Mouse (Mus musculus) large intestine, adult 2 months (tissue): ENCODE measurements around the gene Slc5a4b. TPM values are rescaled to one million over a fixed set of nuclear protein-coding genes. Genes with fewer than 3 reads are reported as not detected.
"Not testable (repeated sequence)": the region's sequence is repeated elsewhere in the genome, so short reads cannot be mapped to it uniquely, and the experiment has no call there.

Experiments used
- DNase-seq: peaks from one replicate; pipeline ENCODE4 v3.0.0-alpha.2; 2012; ENCODE audit warnings: low read depth, low spot score
- WGBS: fragments of 180-500 bp; shearing (Covaris S2); methylation state at CpG from one replicate; pipeline ENCODE4 v1.1.7; 2018; 5-methylcytosine and 5-hydroxymethylcytosine counted together
- polyA plus RNA-seq: library from polyadenylated mRNA; depleted of rRNA; stranded (reverse); fragments of >200 nt; gene quantifications from 2 replicates; pipeline ENCODE4 v1.2.3, GENCODE M21; 2012; rRNA removed

Gene Slc5a4b
- 2.2 and 33.6 TPM in 2 replicates for polyA plus RNA-seq

DNA sequence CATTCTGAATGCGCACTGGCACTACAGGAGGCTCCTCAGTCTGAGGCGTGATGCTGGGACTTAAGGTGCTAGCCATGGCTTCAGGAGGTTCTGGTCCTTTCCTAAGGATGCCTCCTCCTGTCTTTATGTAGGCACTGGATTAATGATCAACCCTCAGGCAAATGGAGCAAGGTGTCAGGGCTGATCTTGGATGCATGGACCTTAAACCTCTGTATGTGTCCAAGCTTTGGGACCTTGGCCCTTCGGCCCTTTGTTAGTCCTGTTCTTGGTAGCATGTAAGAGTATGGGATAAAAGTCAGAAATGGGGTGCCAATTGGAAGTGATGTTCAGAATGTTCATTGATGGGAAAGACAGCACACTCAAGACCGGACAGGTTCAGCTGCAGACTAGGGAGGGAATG, at the start of gene Slc5a4b:
Gene Slc5a4b (minus strand): TSS at position 101 of the 400 bp plus-strand sequence.
- WGBS, result 84% methylated on average over 4 of the region's 4 CpGs
- no peak for DNase-seq

DNA sequence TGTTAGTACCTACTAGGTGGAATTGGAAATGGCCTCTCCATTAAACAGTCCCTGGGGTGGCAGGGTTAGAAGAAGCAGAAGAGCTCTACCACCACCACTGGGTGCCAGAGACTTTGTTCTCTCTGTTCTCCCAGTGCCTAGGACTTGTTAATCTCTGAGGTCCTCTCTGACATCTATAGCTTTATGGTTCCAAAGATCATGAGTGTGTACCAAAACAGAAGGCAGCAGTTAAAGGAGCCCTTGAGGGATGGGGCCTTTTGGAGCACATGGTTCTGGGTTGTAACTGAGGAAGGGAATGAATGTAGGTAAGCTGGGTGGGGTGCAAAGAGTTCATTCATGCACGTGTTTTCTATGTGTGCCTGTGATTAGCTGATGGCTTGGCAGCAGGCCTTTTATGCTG, 47.2 kb upstream of the Slc5a4b start:
- DNase-seq, result peak; percentile 27
- 19% methylated on average over 1 of the region's 1 CpGs for WGBS

- 37% methylated on average over 5 of the region's 5 CpGs for WGBS
- no peak for DNase-seq
These were observed 46.8 kb upstream of the Slc5a4b start for GRCm38 (mm10) chr10:76157528-76157927.

DNA sequence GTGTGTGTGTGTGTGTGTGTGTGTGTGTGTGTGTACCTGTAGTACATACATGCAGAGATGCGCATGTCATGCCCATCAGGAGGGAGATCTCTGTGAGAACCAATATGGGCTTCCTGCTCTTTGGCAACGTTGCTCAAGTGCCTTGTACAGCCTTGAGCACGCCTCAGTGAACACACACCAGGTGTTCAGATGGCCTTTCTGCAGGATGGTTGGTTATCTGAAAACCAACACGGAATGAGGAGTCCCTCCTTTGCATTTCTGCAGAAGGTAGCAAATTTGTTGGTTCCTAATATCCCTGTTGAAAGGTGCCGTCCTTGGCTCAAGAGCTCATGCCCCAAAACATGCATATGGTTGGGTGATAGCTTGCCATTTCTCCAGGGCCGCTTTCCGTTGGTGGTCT, 45.1 kb upstream of the Slc5a4b start:
- 77% methylated on average over 7 of the region's 7 CpGs for WGBS

GRCm38 (mm10) chr10:76147278-76147677, 36.5 kb upstream of the Slc5a4b start, which contains the start of gene Slc5a4a:
Gene Slc5a4a (plus strand): TSS chr10:76147451.
- 48% methylated on average over 5 of the region's 5 CpGs for WGBS
- DNase-seq, result no peak

More for the DNA sequence above, 45.1 kb upstream of the Slc5a4b start:
- DNase-seq, result no peak

DNA sequence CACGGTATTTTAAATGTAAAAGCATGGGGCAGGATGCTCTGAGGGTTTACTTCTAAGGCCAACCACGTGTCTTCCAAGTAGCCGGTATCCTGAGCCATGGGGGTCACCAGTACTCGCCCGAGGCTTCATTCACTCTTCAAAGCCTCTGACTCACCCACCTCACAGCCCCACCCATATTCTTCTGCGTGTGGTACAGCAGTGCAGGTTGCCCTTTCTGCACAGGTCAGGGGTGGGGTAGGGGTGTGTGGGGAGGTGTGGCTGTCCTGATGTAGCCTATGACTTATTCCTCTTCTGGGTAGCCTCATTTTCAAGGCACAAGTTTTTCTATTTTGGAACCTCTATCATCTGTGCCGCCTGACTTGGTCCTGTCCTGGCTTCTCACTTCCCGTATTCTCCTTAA, 36.1 kb upstream of the Slc5a4b start:
- no peak for DNase-seq
- 29% methylated on average over 8 of the region's 8 CpGs for WGBS

GRCm38 (mm10) chr10:76136318-76136717, 25.6 kb upstream of the Slc5a4b start:
- 52% methylated on average over 2 of the region's 2 CpGs for WGBS
- DNase-seq, result no peak

DNA sequence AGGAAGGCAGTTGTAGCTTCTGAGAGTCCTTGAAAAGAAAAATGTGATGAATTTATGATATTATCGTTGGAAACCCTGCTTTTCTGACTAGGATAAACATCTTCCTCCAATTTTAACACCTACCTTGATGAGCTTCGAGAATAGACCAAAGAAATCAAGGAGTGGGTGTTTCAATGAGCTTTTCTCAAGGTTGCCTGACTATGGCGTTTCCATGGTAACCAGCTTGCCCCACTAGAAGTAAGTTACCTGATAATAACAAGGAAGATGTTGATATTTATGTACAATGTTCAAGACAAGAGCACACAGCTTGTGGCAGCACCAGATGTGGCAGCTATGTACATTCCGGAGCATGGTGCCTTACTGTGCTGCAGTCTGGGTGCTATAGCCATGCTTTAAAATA, 21.7 kb upstream of the Slc5a4b start:
- DNase-seq, result no peak
- WGBS, result 51% methylated on average over 4 of the region's 4 CpGs

DNA sequence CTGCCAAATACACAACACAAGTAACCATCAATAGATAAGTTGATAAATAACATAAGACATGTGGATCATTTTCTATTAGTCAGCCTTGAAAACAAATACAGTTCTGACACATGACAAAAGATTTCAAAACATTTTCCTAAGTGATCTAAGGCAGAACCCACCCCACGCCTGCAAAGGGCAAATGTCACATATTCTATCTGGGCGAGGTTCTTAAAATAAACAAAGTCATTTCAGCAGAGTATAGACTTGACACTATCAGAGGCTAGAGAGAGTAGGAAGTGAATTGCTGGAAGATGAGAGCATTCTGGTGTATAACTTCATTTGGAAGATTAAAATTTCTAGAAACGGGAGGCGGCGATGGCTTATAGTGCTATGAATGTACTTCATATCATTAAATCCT, 10.7 kb upstream of the Slc5a4b start:
- DNase-seq, result no peak
- 35% methylated on average over 5 of the region's 5 CpGs for WGBS

DNA sequence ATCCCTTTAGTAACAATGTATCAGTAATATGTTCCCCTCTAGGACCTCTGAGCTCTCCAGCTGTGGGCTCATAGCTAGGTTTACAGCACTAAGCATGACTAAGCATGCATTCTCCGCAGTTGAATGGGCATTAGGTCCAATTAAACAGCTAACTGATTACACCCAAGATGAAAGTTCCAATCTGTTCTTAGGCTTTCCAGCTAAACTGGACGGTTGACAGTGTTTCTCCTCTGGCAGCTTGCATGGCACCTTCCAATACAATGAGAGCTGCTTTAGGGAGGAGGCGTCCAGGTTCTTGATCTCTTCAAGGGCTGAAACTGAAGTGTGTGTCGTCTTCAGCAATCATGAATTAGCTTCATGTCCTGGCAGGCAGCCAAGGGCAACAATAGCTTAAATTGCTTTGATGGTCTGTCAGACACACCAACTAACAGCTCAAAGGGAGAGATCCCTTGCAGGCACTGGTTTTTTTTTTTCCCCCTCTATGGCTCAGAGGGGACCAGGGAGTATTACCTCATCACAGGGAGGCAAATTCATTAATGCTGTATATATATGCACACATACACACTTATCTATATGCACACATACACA, 9.5 kb upstream of the Slc5a4b start:
- WGBS, result 21% methylated on average over 4 of the region's 4 CpGs
- DNase-seq, result no peak

- WGBS, result 0% methylated on average over 1 of the region's 1 CpGs
- DNase-seq, result no peak
These were observed 8.0 kb upstream of the Slc5a4b start for GRCm38 (mm10) chr10:76118741-76119140.

GRCm38 (mm10) chr10:76117966-76118365, 7.2 kb upstream of the Slc5a4b start:
- 25% methylated on average over 5 of the region's 5 CpGs for WGBS

GRCm38 (mm10) chr10:76097368-76097767, 13.4 kb downstream of the Slc5a4b start:
- WGBS, result 12% methylated on average over 9 of the region's 9 CpGs
- DNase-seq, result peak; percentile 36

More at GRCm38 (mm10) chr10:76117966-76118365, 7.2 kb upstream of the Slc5a4b start:
- peak; percentile 48 for DNase-seq

DNA sequence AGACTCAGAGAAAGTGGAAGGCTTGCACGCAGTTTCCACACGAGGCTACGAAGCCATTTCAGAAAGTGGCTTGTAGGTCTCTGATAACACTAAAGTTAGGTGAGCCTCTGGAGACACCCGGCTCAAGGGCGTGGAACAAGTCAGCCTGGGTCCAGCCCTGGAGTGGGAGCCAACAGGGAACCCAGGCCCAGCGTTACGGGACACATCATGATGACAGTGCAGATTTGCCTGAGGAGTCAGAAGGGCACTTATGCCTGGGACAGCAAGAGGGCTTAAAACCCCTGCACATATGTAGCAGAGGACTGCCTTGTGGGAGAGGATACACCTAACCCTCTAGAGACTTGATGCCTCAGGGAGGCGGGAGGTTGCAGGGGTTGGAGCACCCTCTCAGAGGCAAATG, 14.2 kb downstream of the Slc5a4b start:
- no peak for DNase-seq
- 46% methylated on average over 8 of the region's 8 CpGs for WGBS

DNA sequence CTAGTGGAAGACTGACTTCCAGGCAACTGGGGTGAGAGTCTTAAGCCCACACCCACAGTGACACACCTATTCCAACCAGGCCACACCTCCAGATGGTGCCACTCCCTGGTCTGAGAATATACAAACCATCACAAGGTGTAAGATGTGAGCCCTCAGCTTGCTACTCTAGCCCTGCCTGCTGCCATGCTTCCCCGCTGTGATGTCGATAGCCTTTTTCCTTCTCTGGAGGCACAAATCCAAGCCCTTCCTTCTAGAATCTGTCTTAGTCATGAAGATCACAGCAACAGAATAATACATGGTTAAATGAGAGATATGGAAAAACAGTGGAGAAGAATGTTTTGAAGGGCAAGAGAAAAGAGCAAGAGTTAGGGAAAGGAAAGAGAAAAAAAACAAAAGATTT, 33.8 kb downstream of the Slc5a4b start:
- DNase-seq, result not testable (repeated sequence)
- WGBS, result 97% methylated on average over 2 of the region's 2 CpGs

GRCm38 (mm10) chr10:76072080-76072479, 38.7 kb downstream of the Slc5a4b start:
- 90% methylated on average over 5 of the region's 5 CpGs for WGBS
- DNase-seq, result not testable (repeated sequence)

GRCm38 (mm10) chr10:76067674-76068613, 42.8 kb downstream of the Slc5a4b start:
- WGBS, result 13% methylated on average over 12 of the region's 12 CpGs
- DNase-seq, result peak; percentile 29

DNA sequence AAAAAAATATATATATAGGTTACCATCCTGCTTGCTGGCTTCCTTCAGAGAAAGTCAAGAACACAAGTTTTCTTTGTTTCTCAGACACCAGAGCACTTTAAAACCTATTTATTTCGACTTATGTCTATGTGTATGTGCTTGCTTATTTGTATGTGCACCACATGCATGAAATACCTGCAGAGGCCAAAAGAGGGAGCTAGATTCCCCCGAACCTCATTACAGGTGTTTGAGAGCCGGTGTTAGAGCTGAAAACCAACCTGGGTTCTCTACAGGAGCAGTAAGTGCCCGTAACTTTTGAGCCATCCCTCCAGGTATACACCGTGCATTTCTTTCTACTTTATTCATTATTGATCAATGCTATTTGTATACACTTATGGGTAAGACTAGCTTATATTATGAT, 48.3 kb downstream of the Slc5a4b start:
- WGBS, result 97% methylated on average over 5 of the region's 5 CpGs

GRCm38 (mm10) chr10:76051860-76052259, 58.9 kb downstream of the Slc5a4b start:
- DNase-seq, result no peak
- 71% methylated on average over 11 of the region's 11 CpGs for WGBS

More for the DNA sequence above, 48.3 kb downstream of the Slc5a4b start:
- no peak for DNase-seq

GRCm38 (mm10) chr10:76048967-76049366, 61.8 kb downstream of the Slc5a4b start:
- 15% methylated on average over 6 of the region's 6 CpGs for WGBS
- DNase-seq, result no peak
